Mouse (Mus musculus): ENCODE measurements around the gene Xrra1.

GRCm38 (mm10) chr7:99957226-99957965 is 98.5 kb downstream of the Xrra1 start:
- no peak for TF ChIP-seq CTCF (IDR thresholded peaks at IDR 0.05; ENCODE audit: borderline replicate concordance, insufficient read depth, low read length)
- no peak for TF ChIP-seq POLR2A (IDR thresholded peaks at IDR 0.05; ENCODE audit: low read depth, low read length)
